Mouse (Mus musculus) limb, embryonic 10.5 days (tissue): Measurements from ENCODE around the gene Epc2. TPM values are rescaled to one million over a fixed set of nuclear protein-coding genes. Genes with fewer than 3 reads are reported as not detected.
A peak's percentile ranks its signal among the peaks of the same experiment; 100 is the strongest.

Experiments used
- DNase-seq: peaks from one replicate; pipeline ENCODE4 v3.0.0-alpha.2; 2017; ENCODE audit warnings: low spot score
- H3K27ac ChIP-seq: fragments of 300-500 bp; sonication (generic); 2 replicates; pipeline ENCODE4 v1.5.1; 2016; ENCODE audit warnings: mild to moderate bottlenecking
- H3K27me3 ChIP-seq: fragments of 300-500 bp; sonication (generic); 2 replicates; pipeline ENCODE4 v1.6.1; 2016; ENCODE audit warnings: low read depth, mild to moderate bottlenecking; ENCODE audit not compliant: poor library complexity, severe bottlenecking
- H3K36me3 ChIP-seq: fragments of 300-500 bp; sonication (generic); 2 replicates; pipeline ENCODE4 v1.6.1; 2016; ENCODE audit warnings: mild to moderate bottlenecking, moderate library complexity
- H3K4me1 ChIP-seq: fragments of 300-500 bp; sonication (generic); 2 replicates; pipeline ENCODE4 v1.6.1; 2016
- H3K4me3 ChIP-seq: fragments of 300-500 bp; sonication (generic); 2 replicates; pipeline ENCODE4 v1.5.1; 2016; ENCODE audit warnings: mild to moderate bottlenecking, moderate library complexity
- H3K9me3 ChIP-seq: fragments of 300-500 bp; sonication (generic); replicated peaks from 2 replicates; pipeline ENCODE4 v1.6.1; 2016; ENCODE audit warnings: mild to moderate bottlenecking
- WGBS: fragments of 180-500 bp; shearing (Covaris S2); methylation state at CpG from one replicate; pipeline ENCODE4 v1.1.7; 2016; 5-methylcytosine and 5-hydroxymethylcytosine counted together
- polyA plus RNA-seq: library from polyadenylated mRNA; unstranded; fragments of >200 nt; fragmentation: Nextera tagmentation; extraction: Ambion mirVana; gene quantifications from 2 replicates; pipeline ENCODE4 v1.2.1, GENCODE M21; 2016

Epc2 gene
- polyA plus RNA-seq, 1 experiment from 2014 or later = 8.8 TPM

GRCm38 (mm10) chr2:49583311-49583710 is 132.0 kb downstream of the Epc2 start:
- H3K4me3 ChIP-seq = no peak overlapping the region
- no peaks in the 10 kb centered on the region for H3K9me3 ChIP-seq
- H3K36me3 ChIP-seq = no peaks in the 10 kb centered on the region
- no peak overlapping the region for H3K27ac ChIP-seq
- H3K4me1 ChIP-seq = 0 out of 2 replicates have a peak, but pooled peaks cover 4% of the 10 kb centered on the region
- WGBS = 96% methylated on average over 2 of the region's 2 CpGs
- H3K27me3 ChIP-seq = no peaks in the 10 kb centered on the region
- DNase-seq = no peak

- Histone ChIP-seq H3K36me3 (no peaks in the 10 kb centered on the region), H3K4me3 (no peak overlapping the region), H3K27ac (no peak overlapping the region; the same call in 1 of the 2 replicates), H3K27me3 (no peaks in the 10 kb centered on the region), H3K4me1 (peaks cover 21% of the 10 kb centered on the region), H3K9me3 (no peaks in the 10 kb centered on the region)
- no peak for DNase-seq
- 38% methylated on average over 5 of the region's 5 CpGs for WGBS
Observed at GRCm38 (mm10) chr2:49590450-49590849, 139.2 kb downstream of the Epc2 start.

GRCm38 (mm10) chr2:49592926-49593325 is 141.6 kb downstream of the Epc2 start:
- no peaks in the 10 kb centered on the region for H3K27me3 ChIP-seq
- no peak overlapping the region for H3K4me3 ChIP-seq
- H3K36me3 ChIP-seq = no peaks in the 10 kb centered on the region
- H3K9me3 ChIP-seq = no peaks in the 10 kb centered on the region
- no peak for DNase-seq
- peaks cover 21% of the 10 kb centered on the region for H3K4me1 ChIP-seq
- H3K27ac ChIP-seq = no peak overlapping the region

DNA sequence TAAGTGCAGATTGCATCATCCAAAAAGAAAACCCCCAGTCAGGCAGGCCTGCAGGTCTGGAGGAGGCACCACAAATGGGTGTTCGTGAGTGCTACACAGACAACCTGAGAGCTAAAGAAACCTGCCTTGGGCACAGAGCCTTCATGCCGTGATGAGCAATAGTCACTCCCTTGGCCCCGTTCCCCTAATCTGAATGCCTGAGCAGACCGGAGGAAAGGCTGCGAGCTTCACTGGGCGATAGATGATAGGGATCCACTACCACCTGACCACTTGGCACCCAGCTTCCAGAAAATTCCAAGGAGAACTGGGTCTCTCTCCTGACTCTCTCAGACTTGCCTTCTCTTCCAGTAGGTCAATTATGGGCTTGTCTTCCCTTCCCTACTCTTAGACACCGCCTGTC is 143.6 kb downstream of the Epc2 start:
- Histone ChIP-seq H3K4me3 (no peak overlapping the region), H3K9me3 (no peaks in the 10 kb centered on the region), H3K4me1 (peaks cover 21% of the 10 kb centered on the region), H3K27me3 (no peaks in the 10 kb centered on the region), H3K27ac (peak overlapping the region; percentile 44; the same call in 1 of the 2 replicates), H3K36me3 (no peaks in the 10 kb centered on the region)
- DNase-seq = no peak
- WGBS = 91% methylated on average over 7 of the region's 7 CpGs

- no peaks in the 10 kb centered on the region for H3K27me3 ChIP-seq
- H3K4me1 ChIP-seq = peaks cover 18% of the 10 kb centered on the region
- 91% methylated on average over 3 of the region's 3 CpGs for WGBS
- no peak for DNase-seq
- H3K4me3 ChIP-seq = no peak overlapping the region
- H3K9me3 ChIP-seq = no peaks in the 10 kb centered on the region
- no peak overlapping the region for H3K27ac ChIP-seq
- no peaks in the 10 kb centered on the region for H3K36me3 ChIP-seq
Observed at GRCm38 (mm10) chr2:49596318-49596717, 145.0 kb downstream of the Epc2 start.

DNA sequence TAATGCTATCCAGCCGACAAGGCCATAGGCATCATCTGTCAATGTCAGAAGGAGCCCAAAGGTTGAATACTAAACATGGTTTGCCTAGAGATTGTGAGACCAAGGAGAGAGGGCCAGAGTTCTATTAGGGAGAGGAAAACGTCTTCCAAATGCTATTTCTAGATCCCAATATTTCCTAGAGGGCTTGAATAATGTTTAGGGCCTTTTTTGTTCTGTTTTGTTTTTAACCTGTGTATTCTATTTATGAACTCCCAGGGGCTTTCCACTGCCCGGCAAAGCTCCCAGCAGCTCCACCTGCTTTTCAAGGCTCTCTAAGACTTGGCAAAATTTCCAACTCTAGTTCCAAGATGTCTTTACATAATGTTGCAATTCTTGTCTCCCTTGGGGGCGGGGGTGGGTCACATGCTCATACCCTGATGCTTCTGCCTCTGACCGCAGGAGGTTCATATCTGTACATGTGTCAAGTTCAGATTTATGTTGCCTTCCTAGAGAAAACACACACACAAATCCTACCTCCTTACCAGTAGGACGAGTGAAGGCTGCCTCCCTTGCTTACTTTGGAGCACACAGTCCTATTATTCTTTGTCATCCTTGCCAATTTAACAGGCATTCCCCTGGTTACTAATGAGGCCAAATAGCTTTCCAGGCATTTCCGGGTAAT is 148.9 kb downstream of the Epc2 start:
- Histone ChIP-seq H3K27me3 (no peaks in the 10 kb centered on the region), H3K4me1 (peaks cover 6% of the 10 kb centered on the region; the same call in 1 of the 2 replicates), H3K36me3 (no peaks in the 10 kb centered on the region), H3K9me3 (no peaks in the 10 kb centered on the region), H3K27ac (no peak overlapping the region), H3K4me3 (no peak overlapping the region)
- WGBS = 73% methylated on average over 7 of the region's 7 CpGs
- DNase-seq = no peak

Other genes with a start within 250 kb of the Epc2 start
- 13.8 and 14.5 TPM in 2 replicates for gene Kif5c, start 167.8 kb downstream of the Epc2 start, polyA plus RNA-seq